Comparison of ENCODE assay signal across 12 mouse cellular contexts in genomic region chr13:29765296-29765695, GRCm38 (mm10).
"Had no signal": no experiment of that assay in that cellular context is flagged by ENCODE, and none has a peak within 500 bp of the region (broad histone marks: within the 10 kb centered on the region; RNA-seq: fewer than 3 reads in every experiment).

No protein-coding gene starts in this region.

- ATAC-seq: intestine, embryonic 15.5 days; liver, embryonic 12.5 days had no signal

- H3K27ac ChIP-seq: intestine, embryonic 15.5 days; kidney, embryonic 15.5 days; limb, embryonic 15.5 days; liver, embryonic 12.5 days; midbrain, embryonic 12.5 days had no signal

- H3K9me3 ChIP-seq: intestine, embryonic 15.5 days; kidney, embryonic 15.5 days; limb, embryonic 15.5 days; liver, embryonic 12.5 days; megakaryocyte, embryonic 14.5 days; midbrain, embryonic 12.5 days had no signal

- H3K9ac ChIP-seq: intestine, embryonic 15.5 days; kidney, embryonic 15.5 days; limb, embryonic 15.5 days; liver, embryonic 12.5 days; midbrain, embryonic 12.5 days had no signal

- H3K4me2 ChIP-seq: intestine, embryonic 15.5 days; kidney, embryonic 15.5 days; limb, embryonic 15.5 days; liver, embryonic 12.5 days; midbrain, embryonic 12.5 days had no signal

- H3K36me3 ChIP-seq: intestine, embryonic 15.5 days; kidney, embryonic 15.5 days; limb, embryonic 15.5 days; liver, embryonic 12.5 days; midbrain, embryonic 12.5 days had no signal

- H3K4me3 ChIP-seq: intestine, embryonic 15.5 days; kidney, embryonic 15.5 days; limb, embryonic 15.5 days; liver, embryonic 12.5 days; megakaryocyte, embryonic 14.5 days; midbrain, embryonic 12.5 days had no signal

- H3K27me3 ChIP-seq: intestine, embryonic 15.5 days; kidney, embryonic 15.5 days; limb, embryonic 15.5 days; liver, embryonic 12.5 days; megakaryocyte, embryonic 14.5 days; midbrain, embryonic 12.5 days had no signal

- DNase-seq: kidney, adult 18-20 months; kidney, postnatal 36 days; layer of hippocampus, adult 9-11 months; layer of hippocampus, postnatal 36 days; right cerebral cortex, postnatal 14 days; thymus, postnatal 4 days had no signal
